Mouse (Mus musculus) lung, embryonic 15.5 days (tissue): ENCODE measurements at regions not wholly inside any gene's neighbourhood (a gene's known extent, or its start where the extent isn't known, plus 50 kb on each side); places are given as distances from the start of the nearest gene placed in this dataset.
"Not testable (repeated sequence)": the region's sequence is repeated elsewhere in the genome, so short reads cannot be mapped to it uniquely, and the experiment has no call there.

ENCODE experiments used
- ATAC-seq: fragments of 200-750 bp; cut with Nextera tagmentation; 2 replicates; pipeline ENCODE4 v1.8.0; 2017; ENCODE audit warnings: moderate number of reproducible peaks, borderline replicate concordance; ENCODE audit not compliant: low FRiP score, low TSS enrichment; ENCODE audit errors: extremely low read depth
- H3K27ac ChIP-seq: fragments of 300-500 bp; sonication (generic); 2 replicates; pipeline ENCODE4 v1.5.1; 2015; ENCODE audit warnings: moderate library complexity, mild to moderate bottlenecking, inconsistent platforms
- H3K27me3 ChIP-seq: fragments of 300-500 bp; sonication (generic); 2 replicates; pipeline ENCODE4 v1.6.1; 2015; ENCODE audit warnings: inconsistent platforms
- H3K36me3 ChIP-seq: fragments of 300-500 bp; sonication (generic); 2 replicates; pipeline ENCODE4 v1.6.1; 2015; ENCODE audit warnings: inconsistent platforms
- H3K4me1 ChIP-seq: fragments of 300-500 bp; sonication (generic); 2 replicates; pipeline ENCODE4 v1.6.1; 2015; ENCODE audit warnings: inconsistent platforms
- H3K4me2 ChIP-seq: fragments of 300-500 bp; sonication (generic); 2 replicates; pipeline ENCODE4 v1.6.1; 2015; ENCODE audit warnings: inconsistent platforms, mild to moderate bottlenecking, moderate library complexity
- H3K4me3 ChIP-seq: fragments of 300-500 bp; sonication (generic); 2 replicates; pipeline ENCODE4 v1.5.1; 2015; ENCODE audit warnings: mild to moderate bottlenecking, inconsistent platforms
- H3K9ac ChIP-seq: fragments of 300-500 bp; sonication (generic); 2 replicates; pipeline ENCODE4 v1.6.1; 2015; ENCODE audit warnings: inconsistent platforms
- H3K9me3 ChIP-seq: fragments of 300-500 bp; sonication (generic); 2 replicates; pipeline ENCODE4 v1.6.1; 2016; ENCODE audit warnings: inconsistent platforms
- WGBS: fragments of 180-500 bp; shearing (Covaris S2); methylation state at CpG from one replicate; pipeline ENCODE4 v1.1.7; 2015; 5-methylcytosine and 5-hydroxymethylcytosine counted together

DNA sequence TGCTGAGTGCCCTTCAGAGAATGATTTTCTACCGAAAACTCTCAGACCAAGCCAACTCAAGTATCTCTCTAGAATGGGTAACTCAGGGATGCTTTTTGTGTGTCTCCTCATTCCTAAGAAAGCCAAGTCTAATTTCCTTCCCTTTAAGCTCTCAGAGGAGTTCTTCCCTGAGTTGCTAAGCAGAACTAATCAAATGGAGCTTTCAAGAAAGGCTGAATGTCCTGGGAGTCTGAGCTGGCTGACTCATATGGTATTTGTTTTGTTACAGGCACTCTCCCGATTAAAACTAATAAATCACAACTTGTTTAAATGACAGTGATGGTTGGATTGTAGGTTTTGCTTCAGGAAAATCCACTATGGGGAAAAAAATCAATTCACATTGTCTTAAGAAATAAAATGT is 253.1 kb upstream of the Pfkp start:
- Histone ChIP-seq H3K4me3 (no peak overlapping the region), H3K36me3 (no peaks in the 10 kb centered on the region), H3K4me2 (no peak overlapping the region), H3K4me1 (no peaks in the 10 kb centered on the region), H3K27me3 (no peaks in the 10 kb centered on the region), H3K9ac (no peak overlapping the region), H3K27ac (no peak overlapping the region), H3K9me3 (no peaks in the 10 kb centered on the region)
- 50% methylated on average over 2 of the region's 2 CpGs for WGBS
- no peak for ATAC-seq

DNA sequence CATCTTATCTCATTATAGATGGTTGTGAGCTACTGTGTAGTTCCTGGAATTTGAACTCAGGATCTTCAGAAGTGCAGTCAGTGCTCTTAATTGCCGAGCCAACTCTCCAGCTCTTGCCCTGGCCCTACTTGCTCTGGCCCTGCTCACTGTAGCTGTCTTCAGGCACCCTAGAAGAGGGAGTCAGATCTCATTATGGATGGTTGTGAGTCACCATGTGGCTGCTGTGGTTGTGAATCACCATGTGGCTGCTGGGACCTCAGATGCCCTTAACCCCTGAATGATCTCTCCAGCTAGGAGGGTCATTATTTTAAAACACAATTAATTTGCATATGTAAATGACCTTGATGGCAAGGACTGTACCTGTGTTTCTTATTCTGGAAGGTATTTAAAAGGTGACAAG is 249.1 kb upstream of the Pfkp start:
- H3K4me2 ChIP-seq, result no peak overlapping the region
- no peak overlapping the region for H3K9ac ChIP-seq
- no peak overlapping the region for H3K27ac ChIP-seq
- no peaks in the 10 kb centered on the region for H3K9me3 ChIP-seq
- 60% methylated on average over 1 of the region's 1 CpGs for WGBS
- H3K4me3 ChIP-seq, result no peak overlapping the region
- H3K36me3 ChIP-seq, result no peaks in the 10 kb centered on the region
- no peak for ATAC-seq
- no peaks in the 10 kb centered on the region for H3K27me3 ChIP-seq
- no peaks in the 10 kb centered on the region for H3K4me1 ChIP-seq

DNA sequence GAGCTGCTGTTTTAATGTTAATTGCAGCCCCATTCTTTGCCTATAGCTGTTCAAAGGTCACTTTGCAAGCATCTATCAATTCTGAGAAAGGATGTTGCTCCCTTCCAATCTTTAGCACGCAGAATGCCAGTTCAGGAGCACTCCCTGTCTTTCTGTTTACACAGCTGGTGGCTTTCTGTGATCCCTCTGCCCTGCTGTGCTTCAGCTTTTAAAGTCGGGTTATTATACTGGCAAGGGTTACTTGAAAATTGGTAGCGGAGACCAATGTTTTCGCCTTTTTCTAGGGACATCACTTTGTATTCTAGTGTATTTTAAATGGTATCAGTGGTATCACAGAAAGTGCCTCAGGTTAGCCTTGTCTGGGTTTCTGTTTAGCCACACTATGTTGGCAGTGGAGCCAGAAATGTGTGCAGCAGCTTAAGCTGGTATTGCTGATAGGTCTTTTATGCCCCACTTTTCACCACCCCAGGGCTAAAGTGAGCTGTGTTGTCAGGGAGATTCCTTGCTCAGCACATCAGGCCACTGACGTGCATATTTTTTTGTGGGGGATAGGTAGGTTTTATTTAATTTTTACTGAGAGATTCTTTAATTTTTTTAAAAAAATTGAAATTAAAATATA is 243.0 kb upstream of the Pfkp start:
- no peak overlapping the region for H3K9ac ChIP-seq
- H3K4me1 ChIP-seq, result no peaks in the 10 kb centered on the region
- no peaks in the 10 kb centered on the region for H3K9me3 ChIP-seq
- WGBS, result 37% methylated on average over 5 of the region's 5 CpGs
- H3K4me3 ChIP-seq, result no peak overlapping the region
- no peak for ATAC-seq
- no peak overlapping the region for H3K4me2 ChIP-seq
- H3K36me3 ChIP-seq, result no peaks in the 10 kb centered on the region
- no peaks in the 10 kb centered on the region for H3K27me3 ChIP-seq
- no peak overlapping the region for H3K27ac ChIP-seq

DNA sequence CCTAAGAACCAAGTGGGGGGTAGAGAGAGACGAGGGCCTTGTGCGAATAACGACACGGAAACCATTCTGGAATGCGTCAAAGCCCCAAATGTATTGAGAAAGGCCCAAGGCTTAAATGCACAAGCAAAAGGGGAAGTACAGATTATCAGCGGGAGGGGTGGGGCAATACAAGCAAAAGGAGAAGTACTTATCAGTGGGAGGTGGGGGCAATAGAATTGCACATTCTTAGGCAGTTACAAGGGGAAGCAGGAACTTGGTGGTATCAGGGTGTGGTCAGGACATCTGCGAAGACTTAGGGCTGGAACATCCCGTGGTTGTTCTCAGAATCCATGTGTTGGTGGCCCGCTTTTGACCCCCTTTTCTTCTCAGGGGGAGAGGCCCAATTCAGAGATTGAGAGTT is 240.9 kb upstream of the Pfkp start:
- not testable (repeated sequence) for H3K9me3 ChIP-seq, H3K4me3 ChIP-seq, H3K4me2 ChIP-seq, H3K36me3 ChIP-seq, ATAC-seq, H3K27ac ChIP-seq, H3K27me3 ChIP-seq, H3K4me1 ChIP-seq, H3K9ac ChIP-seq
- WGBS, result 87% methylated on average over 9 of the region's 9 CpGs

DNA sequence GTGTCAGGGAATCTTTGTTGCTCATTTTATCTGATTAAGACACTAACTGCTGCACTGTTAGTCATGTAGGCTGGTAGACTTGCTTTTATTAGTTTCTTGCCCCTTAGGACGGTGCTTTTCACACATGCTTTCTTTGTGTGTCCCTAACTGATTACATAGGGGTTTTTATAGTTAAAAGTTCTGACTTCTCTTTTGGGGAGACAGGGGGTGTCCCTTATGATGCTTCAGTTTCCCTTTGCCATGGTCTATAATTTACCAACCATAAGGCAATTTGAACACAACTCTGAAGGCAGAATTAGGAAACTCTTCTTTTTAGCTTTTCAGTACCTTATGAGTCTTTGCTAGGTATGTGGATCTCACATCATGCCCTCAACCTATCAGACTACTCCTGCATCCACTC is 239.8 kb upstream of the Pfkp start:
- Histone ChIP-seq H3K36me3 (no peaks in the 10 kb centered on the region), H3K27me3 (no peaks in the 10 kb centered on the region), H3K27ac (no peak overlapping the region), H3K4me2 (no peak overlapping the region), H3K9me3 (no peaks in the 10 kb centered on the region), H3K4me1 (no peaks in the 10 kb centered on the region), H3K4me3 (no peak overlapping the region), H3K9ac (no peak overlapping the region)
- no peak for ATAC-seq
- 90% methylated on average over 1 of the region's 1 CpGs for WGBS

DNA sequence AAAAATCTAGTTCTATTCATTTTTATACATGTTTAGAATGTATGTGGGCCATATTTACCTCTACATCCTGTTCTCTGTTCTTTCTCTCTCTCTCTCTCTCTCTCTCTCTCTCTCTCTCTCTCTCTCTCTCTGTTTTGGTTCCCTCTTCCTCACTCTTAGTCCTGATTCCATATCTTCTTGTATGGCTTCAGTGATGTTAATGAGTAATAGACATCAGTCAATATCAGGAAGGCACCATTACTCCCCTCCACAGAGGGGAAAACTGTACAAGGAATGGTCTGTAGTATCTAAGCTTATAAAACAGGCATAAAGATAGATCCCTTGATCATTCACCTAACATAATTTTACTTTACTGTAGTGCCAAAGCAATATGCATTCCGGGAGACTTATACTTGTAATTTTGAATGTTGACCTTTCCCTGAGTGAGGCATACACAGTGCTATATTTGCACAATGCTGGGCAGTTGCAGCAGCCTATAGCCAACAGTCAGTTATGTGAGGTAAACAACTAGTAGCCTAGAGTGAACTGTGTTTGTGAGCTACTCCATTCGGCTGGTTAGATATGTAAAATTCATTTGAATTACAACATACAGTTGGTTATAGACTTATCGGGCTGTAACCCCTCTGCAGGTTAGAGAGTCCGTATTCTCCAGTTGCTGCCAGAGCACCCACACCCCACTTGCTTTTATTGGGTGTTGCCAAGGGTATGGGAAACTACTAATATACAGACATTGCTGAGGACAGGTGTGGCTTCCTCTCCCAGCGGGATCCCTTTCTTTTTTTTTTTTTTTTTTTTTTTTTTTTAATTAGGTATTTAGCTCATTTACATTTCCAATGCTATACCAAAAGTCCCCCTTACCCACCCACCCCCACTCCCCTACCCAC is 228.7 kb upstream of the Pfkp start:
- Histone ChIP-seq H3K27me3 (no peaks in the 10 kb centered on the region), H3K9me3 (no peaks in the 10 kb centered on the region), H3K9ac (no peak overlapping the region), H3K27ac (no peak overlapping the region), H3K4me3 (no peak overlapping the region), H3K36me3 (no peaks in the 10 kb centered on the region), H3K4me2 (no peak overlapping the region), H3K4me1 (no peaks in the 10 kb centered on the region)
- ATAC-seq, result no peak
- WGBS, result 95% methylated on average over 5 of the region's 5 CpGs

DNA sequence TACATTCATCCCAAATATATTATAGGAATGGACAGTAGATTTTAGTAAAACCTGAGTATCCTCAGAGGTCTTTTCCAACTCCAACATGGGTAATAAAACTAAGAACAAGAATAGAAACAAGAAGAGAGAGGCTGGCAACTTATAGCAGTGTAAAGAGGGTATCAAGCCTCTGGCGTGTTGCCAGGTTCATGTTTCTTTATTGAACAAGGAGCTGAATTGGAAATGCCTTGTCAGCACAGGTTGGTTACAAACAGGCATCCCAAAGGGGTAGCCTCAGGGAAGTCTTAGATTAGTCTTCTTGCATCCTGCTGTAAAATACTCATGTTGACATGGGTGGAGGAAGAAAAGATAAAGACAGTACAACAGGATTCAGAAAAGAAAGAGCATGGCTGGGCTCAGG is 213.6 kb upstream of the Pfkp start:
- H3K27ac ChIP-seq, result no peak overlapping the region
- ATAC-seq, result no peak
- WGBS, result 67% methylated on average over 1 of the region's 1 CpGs

DNA sequence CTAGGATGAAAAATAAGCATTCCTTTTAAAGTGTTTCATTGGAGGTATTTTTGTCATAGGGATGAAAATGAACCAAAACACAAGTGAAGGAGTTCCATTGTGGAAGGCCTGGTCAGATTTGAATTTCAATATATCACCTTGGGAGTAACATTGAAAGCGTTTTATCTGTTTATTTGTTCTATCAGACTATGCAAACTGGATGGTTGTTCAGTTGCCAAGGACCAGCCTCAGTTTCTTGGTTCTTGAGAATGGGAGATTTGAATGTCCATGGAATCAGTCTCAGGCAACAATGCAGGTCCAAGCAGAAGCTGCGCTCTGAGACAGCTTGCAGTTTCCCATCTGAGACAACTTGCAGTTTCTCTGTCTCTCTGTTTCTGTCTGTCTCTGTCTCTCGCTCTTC is 211.0 kb upstream of the Pfkp start:
- 66% methylated on average over 3 of the region's 3 CpGs for WGBS
- ATAC-seq, result no peak
- Histone ChIP-seq H3K9ac (no peak overlapping the region), H3K9me3 (no peaks in the 10 kb centered on the region), H3K36me3 (no peaks in the 10 kb centered on the region), H3K27ac (no peak overlapping the region), H3K27me3 (no peaks in the 10 kb centered on the region), H3K4me3 (no peak overlapping the region), H3K4me2 (no peak overlapping the region), H3K4me1 (no peaks in the 10 kb centered on the region)

More for the DNA sequence above, 213.6 kb upstream of the Pfkp start:
- H3K4me1 ChIP-seq, result no peaks in the 10 kb centered on the region
- H3K9ac ChIP-seq, result no peak overlapping the region
- H3K27me3 ChIP-seq, result no peaks in the 10 kb centered on the region
- no peaks in the 10 kb centered on the region for H3K36me3 ChIP-seq
- H3K4me3 ChIP-seq, result no peak overlapping the region
- H3K9me3 ChIP-seq, result no peaks in the 10 kb centered on the region
- no peak overlapping the region for H3K4me2 ChIP-seq

DNA sequence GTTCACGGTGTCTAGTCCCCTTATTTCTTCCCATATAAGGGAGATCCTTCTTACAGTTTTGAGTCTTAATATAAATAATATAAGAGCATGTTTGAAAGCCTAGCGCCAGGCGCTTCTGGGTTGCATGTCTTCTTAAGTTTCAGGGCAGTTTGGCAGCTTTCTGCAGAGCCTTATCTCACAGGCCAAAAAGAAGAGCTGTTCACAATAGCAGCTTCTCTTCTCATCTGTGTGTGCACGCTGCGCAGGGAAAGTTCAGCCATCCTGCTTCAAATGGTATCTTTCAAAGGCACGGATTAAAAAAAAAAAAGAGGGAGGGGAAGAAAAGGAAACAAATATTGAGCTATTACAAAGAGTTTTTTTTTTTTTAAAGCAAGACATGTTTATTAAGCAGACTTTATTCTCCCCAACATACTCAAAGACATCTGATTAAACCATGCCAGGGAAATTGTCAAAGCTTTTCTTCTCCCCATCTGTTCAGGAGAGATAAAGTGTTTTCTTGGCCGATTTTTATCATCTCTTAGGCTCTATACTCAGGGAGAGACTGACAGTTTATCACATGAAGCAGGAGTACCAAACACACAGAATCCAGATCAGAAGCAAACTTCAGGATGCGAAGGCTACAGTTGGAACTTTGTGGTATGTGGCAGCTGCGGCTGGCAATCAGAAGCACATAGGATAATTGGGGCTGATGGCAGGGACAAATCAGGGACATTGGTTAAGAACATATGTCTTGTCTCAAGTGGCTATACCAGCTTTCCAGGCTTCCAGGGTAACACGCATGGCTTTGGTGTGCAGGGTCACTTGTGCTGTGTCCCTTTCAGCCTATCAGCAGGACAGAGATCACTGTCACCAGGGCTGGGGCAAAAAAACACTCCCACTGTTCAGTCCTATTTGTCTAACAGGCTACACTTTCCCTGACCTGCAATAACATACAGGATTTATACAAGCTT is 206.9 kb upstream of the Pfkp start:
- Histone ChIP-seq H3K4me1 (no peaks in the 10 kb centered on the region), H3K9me3 (no peaks in the 10 kb centered on the region), H3K27ac (no peak overlapping the region), H3K4me3 (no peak overlapping the region), H3K27me3 (no peaks in the 10 kb centered on the region), H3K9ac (no peak overlapping the region), H3K36me3 (no peaks in the 10 kb centered on the region), H3K4me2 (no peak overlapping the region)
- ATAC-seq, result no peak
- WGBS, result 28% methylated on average over 10 of the region's 10 CpGs

DNA sequence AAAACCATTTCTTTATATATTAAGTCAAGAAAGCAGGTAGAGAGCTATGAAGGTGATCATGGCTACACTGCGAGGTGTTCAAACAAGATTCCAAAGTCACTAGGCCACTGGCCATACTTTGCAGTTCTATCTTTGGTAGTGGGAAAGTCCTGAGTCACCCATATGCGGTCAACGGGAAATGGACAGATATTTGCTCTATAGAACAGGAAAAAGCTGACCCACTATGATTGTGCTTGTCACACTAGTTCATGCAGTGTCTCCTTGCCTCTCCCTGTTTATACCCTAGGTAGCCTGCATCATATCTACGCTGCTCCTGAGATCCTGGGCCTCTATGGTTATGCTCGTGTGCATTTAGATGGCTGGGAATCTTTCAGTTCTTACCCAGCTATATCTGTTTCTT is 188.9 kb upstream of the Pfkp start:
- H3K9me3 ChIP-seq, result no peaks in the 10 kb centered on the region
- no peaks in the 10 kb centered on the region for H3K4me1 ChIP-seq
- no peak overlapping the region for H3K4me2 ChIP-seq
- H3K27me3 ChIP-seq, result no peaks in the 10 kb centered on the region
- no peak overlapping the region for H3K9ac ChIP-seq
- H3K27ac ChIP-seq, result no peak overlapping the region
- ATAC-seq, result no peak
- WGBS, result 77% methylated on average over 5 of the region's 5 CpGs
- H3K4me3 ChIP-seq, result no peak overlapping the region
- H3K36me3 ChIP-seq, result no peaks in the 10 kb centered on the region

DNA sequence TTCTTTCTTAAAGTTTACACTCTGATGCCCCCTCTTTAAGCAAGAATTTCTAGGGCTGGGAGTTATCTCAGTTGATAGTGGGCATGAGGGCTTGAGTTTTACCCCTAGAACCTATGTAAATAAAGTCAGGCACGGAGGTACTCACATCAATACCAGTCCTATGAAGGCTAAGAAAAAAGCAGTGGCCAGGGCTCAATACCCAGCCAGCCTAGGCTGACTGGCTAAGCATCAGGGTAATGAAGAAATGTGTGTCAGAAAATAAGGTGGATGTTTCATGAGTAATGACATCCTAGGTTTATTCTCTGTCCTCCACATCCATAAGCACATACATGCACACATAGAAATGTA is 188.5 kb upstream of the Pfkp start:
- Histone ChIP-seq H3K36me3 (no peaks in the 10 kb centered on the region), H3K4me3 (no peak overlapping the region), H3K4me2 (no peak overlapping the region), H3K4me1 (no peaks in the 10 kb centered on the region), H3K9me3 (no peaks in the 10 kb centered on the region), H3K27ac (no peak overlapping the region), H3K9ac (no peak overlapping the region), H3K27me3 (no peaks in the 10 kb centered on the region)
- ATAC-seq, result no peak
- WGBS, result 42% methylated on average over 1 of the region's 1 CpGs
